Mouse (Mus musculus) hindbrain, embryonic 11.5 days (tissue): ENCODE measurements around the gene Cdon. TPM values are rescaled to one million over a fixed set of nuclear protein-coding genes. Genes with fewer than 3 reads are reported as not detected.
A peak's percentile ranks its signal among the peaks of the same experiment; 100 is the strongest.

Source experiments
- ATAC-seq: fragments of 200-750 bp; cut with Nextera tagmentation; 2 replicates; pipeline ENCODE4 v1.8.0; 2017; ENCODE audit warnings: mild to moderate bottlenecking, moderate TSS enrichment, moderate library complexity; ENCODE audit not compliant: low FRiP score
- DNase-seq: peaks from one replicate; pipeline ENCODE4 v3.0.0-alpha.2; 2015; ENCODE audit warnings: low spot score
- H3K27ac ChIP-seq: fragments of 300-500 bp; sonication (generic); 2 replicates; pipeline ENCODE4 v1.5.1; 2014; ENCODE audit warnings: mild to moderate bottlenecking, low read depth, low read length
- H3K27me3 ChIP-seq: fragments of 300-500 bp; sonication (generic); 2 replicates; pipeline ENCODE4 v1.6.1; 2014; ENCODE audit warnings: mild to moderate bottlenecking, low read length, moderate library complexity, mixed read lengths; ENCODE audit not compliant: control insufficient read depth, insufficient read depth
- H3K36me3 ChIP-seq: fragments of 300-500 bp; sonication (generic); 2 replicates; pipeline ENCODE4 v1.6.1; 2014; ENCODE audit warnings: mild to moderate bottlenecking, low read length, moderate library complexity, mixed read lengths; ENCODE audit not compliant: control insufficient read depth, insufficient read depth
- H3K4me1 ChIP-seq: fragments of 300-500 bp; sonication (generic); replicated peaks from 2 replicates; pipeline ENCODE4 v1.6.1; 2014; ENCODE audit warnings: low read length, mixed read lengths; ENCODE audit not compliant: control insufficient read depth, insufficient read depth
- H3K4me2 ChIP-seq: fragments of 300-500 bp; sonication (generic); replicated peaks from 2 replicates; pipeline ENCODE4 v1.6.1; 2014; ENCODE audit warnings: mild to moderate bottlenecking, low read depth, low read length
- H3K4me3 ChIP-seq: fragments of 300-500 bp; sonication (generic); 2 replicates; pipeline ENCODE4 v1.5.1; 2014; ENCODE audit warnings: low read depth, low read length
- H3K9ac ChIP-seq: fragments of 300-500 bp; sonication (generic); 2 replicates; pipeline ENCODE4 v1.6.1; 2014; ENCODE audit warnings: low read depth, low read length
- H3K9me3 ChIP-seq: fragments of 300-500 bp; sonication (generic); 2 replicates; pipeline ENCODE4 v1.6.1; 2016; ENCODE audit warnings: low read length; ENCODE audit not compliant: control insufficient read depth
- WGBS: fragments of 180-500 bp; shearing (Covaris S2); extraction: QIAGEN DNeasy Blood & Tissue Kit; methylation state at CpG from one replicate; pipeline ENCODE4 v1.1.7; 2014; 5-methylcytosine and 5-hydroxymethylcytosine counted together
- polyA plus RNA-seq: library from polyadenylated mRNA; unstranded; fragments of >200 nt; fragmentation: Nextera tagmentation; extraction: Ambion mirVana; gene quantifications from 2 replicates; pipeline ENCODE4 v1.2.1, GENCODE M21; 2014

The Cdon gene
- polyA plus RNA-seq, 1 experiment from 2014 or later, result 21.9 TPM

DNA sequence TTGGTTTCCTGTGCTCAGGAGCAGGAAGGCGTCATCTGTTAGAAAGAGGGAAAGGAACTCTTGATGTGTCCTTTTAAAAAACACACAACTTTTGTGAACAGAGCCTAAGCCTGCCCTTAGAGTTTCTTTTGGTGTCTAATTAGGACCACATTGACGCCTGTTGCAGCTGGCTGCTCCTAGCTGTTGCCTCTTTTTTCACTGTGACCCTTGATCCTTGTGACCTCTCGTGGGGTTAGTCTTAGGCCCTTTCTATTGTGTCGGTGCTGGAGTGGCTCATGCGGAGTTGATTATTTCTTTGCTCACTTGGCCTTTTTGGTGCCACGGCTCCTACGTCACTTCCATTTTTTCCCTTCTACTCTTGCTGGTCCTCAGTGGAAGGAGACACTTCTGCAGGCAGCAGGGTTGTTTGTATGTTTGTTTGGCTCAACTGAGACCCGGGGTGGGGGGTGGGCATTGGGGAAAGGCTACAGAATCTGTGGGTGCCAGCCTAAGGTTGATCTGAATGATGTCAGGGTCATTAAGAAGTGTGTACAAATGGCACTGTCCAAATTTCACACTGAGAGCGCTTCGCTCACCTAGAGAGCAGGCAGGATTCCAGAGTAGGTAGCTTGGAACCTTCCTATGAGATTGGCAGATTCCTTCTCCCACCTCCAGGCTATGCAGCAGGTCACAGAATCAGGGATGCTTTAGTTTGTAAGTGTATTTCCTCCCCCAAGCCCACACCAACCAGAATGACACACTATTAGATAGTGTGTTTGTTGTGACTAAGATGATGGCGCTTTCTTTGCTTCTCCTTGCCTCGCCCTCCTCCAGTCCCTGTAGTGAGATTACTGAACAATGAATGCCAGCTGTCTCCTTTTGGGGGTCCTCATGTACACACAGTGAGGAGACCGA lies 22.9 kb downstream of the Cdon start:
- 29% methylated on average over 13 of the region's 13 CpGs for WGBS
- H3K27me3 ChIP-seq, result no peaks in the 10 kb centered on the region
- ATAC-seq, result no peak

GRCm38 (mm10) chr9:35444512-35444886 lies 23.6 kb downstream of the Cdon start:
- H3K27me3 ChIP-seq, result no peaks in the 10 kb centered on the region
- H3K36me3 ChIP-seq, result no peaks in the 10 kb centered on the region
- ATAC-seq (peak; percentile 10; the same call in 1 of the 2 replicates), DNase-seq (no peak)
- no peak overlapping the region for H3K4me3 ChIP-seq
- no peak overlapping the region for H3K27ac ChIP-seq
- H3K4me2 ChIP-seq, result no peak overlapping the region
- H3K4me1 ChIP-seq, result no peaks in the 10 kb centered on the region; the same call in none of the 2 replicates
- H3K9me3 ChIP-seq, result no peaks in the 10 kb centered on the region
- 54% methylated on average over 8 of the region's 8 CpGs for WGBS
- H3K9ac ChIP-seq, result no peak overlapping the region

More for the DNA sequence above, 22.9 kb downstream of the Cdon start:
- Histone ChIP-seq H3K4me2 (no peak overlapping the region), H3K27ac (no peak overlapping the region), H3K4me1 (no peaks in the 10 kb centered on the region; the same call in none of the 2 replicates), H3K9me3 (no peaks in the 10 kb centered on the region), H3K4me3 (no peak overlapping the region), H3K36me3 (no peaks in the 10 kb centered on the region), H3K9ac (no peak overlapping the region)
- DNase-seq, result peak; percentile 22

DNA sequence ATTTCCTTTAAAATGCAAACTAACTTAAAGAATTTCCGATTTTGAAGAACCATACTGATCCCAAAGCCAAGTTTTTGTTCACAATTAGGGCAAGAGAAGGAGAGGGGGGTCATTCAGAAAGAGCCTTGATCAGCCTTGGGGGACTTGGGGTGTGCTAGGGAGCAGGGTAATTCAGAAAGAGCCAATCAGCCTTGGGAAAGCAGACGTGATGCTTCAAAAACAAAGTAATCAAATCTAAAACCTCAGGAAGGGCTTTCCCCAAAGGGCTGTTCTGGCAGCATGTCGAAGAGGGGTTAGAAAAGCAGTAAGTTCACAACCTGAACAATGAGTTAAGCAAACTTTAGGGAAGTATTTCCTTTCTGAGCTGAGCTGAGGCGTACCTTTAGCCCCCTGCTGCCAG lies 26.0 kb downstream of the Cdon start:
- Histone ChIP-seq H3K9ac (no peak overlapping the region), H3K27me3 (no peaks in the 10 kb centered on the region), H3K36me3 (no peaks in the 10 kb centered on the region), H3K9me3 (no peaks in the 10 kb centered on the region), H3K4me1 (no peaks in the 10 kb centered on the region; the same call in none of the 2 replicates), H3K27ac (no peak overlapping the region), H3K4me2 (no peak overlapping the region), H3K4me3 (no peak overlapping the region)
- ATAC-seq (no peak), DNase-seq (no peak)
- 60% methylated on average over 4 of the region's 4 CpGs for WGBS

DNA sequence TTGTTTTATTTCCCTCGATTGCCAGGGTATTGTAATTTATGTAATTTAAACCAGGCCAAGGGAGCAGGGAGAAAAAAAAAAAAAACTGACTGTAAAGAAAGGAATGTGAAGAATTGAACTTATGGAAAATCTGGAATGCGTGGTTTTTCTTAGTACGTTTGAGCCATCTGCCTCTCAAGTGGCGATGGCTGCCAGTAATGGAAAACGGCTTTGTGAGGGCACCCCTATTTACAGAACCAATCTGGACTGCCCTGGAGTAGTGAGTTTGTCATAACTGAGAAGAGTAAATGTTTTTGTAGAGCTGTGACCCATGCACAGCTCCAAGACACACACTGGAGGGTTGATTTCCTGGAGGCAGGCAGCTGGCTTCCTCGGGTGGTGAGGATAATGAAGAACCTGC lies 32.4 kb downstream of the Cdon start:
- Histone ChIP-seq H3K4me3 (no peak overlapping the region), H3K9me3 (no peaks in the 10 kb centered on the region), H3K4me1 (no peaks in the 10 kb centered on the region), H3K27me3 (no peaks in the 10 kb centered on the region), H3K4me2 (no peak overlapping the region), H3K36me3 (peaks cover 3% of the 10 kb centered on the region), H3K27ac (no peak overlapping the region), H3K9ac (no peak overlapping the region)
- WGBS, result 77% methylated on average over 6 of the region's 6 CpGs
- DNase-seq (no peak), ATAC-seq (no peak)

DNA sequence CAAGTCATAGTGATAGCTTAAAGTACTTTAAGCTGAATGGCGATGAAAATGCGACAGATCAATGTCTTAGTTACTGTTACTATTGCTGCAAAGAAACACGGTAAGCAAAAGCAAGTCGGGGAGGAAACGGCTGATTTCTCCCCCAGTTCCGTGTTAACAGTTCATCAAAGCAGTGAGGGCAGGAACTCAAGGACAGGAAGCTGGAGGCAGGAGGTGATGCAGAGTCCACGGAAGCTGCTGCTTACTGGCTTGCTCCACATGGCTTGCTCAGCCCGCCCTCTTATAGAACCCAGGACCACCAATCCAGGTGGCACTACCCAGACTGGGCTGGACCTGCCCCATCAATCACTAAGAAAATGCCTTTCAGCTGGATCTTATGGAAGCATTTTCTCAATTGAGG lies 38.7 kb downstream of the Cdon start:
- Histone ChIP-seq H3K4me1 (no peaks in the 10 kb centered on the region), H3K36me3 (peaks cover 3% of the 10 kb centered on the region), H3K9ac (no peak overlapping the region), H3K27ac (no peak overlapping the region), H3K27me3 (no peaks in the 10 kb centered on the region), H3K4me2 (no peak overlapping the region), H3K9me3 (no peaks in the 10 kb centered on the region), H3K4me3 (no peak overlapping the region)
- ATAC-seq (no peak), DNase-seq (no peak)
- 87% methylated on average over 8 of the region's 8 CpGs for WGBS

DNA sequence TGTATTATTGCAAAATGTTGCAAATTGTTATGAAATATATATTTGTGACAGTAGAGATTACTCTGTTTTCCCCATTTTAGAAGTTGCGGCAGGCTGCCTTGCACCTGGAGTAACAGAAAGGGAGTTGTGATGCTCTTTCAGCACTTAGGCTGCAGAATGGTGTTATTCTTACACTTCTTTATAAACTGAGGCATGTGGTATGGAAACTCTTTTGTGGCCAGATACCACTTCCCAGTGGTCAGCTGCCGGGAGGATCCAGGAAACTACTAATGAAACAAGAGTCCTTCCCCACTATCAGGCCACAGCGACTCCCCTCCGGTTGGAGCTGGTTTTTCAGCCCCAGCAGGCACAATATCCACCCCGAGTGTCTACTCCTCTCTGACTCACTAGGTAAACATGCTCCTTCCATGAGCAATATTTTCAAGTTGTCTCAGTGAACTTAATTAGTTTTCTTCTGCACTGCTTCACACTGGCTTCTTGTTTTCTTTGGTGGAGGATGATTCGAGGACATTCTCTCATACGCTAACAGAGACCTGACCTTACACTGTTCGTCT lies 46.4 kb downstream of the Cdon start:
- no peak overlapping the region for H3K4me2 ChIP-seq
- H3K9ac ChIP-seq, result no peak overlapping the region
- H3K36me3 ChIP-seq, result no peaks in the 10 kb centered on the region
- ATAC-seq, result no peak
- no peak for DNase-seq
- no peak overlapping the region for H3K4me3 ChIP-seq
- no peak overlapping the region for H3K27ac ChIP-seq
- no peaks in the 10 kb centered on the region for H3K27me3 ChIP-seq
- H3K9me3 ChIP-seq, result no peaks in the 10 kb centered on the region
- WGBS, result 76% methylated on average over 8 of the region's 8 CpGs
- H3K4me1 ChIP-seq, result no peaks in the 10 kb centered on the region

GRCm38 (mm10) chr9:35468913-35469312 lies 48.0 kb downstream of the Cdon start:
- no peak for ATAC-seq
- H3K27me3 ChIP-seq, result no peaks in the 10 kb centered on the region
- no peaks in the 10 kb centered on the region for H3K4me1 ChIP-seq
- H3K9me3 ChIP-seq, result no peaks in the 10 kb centered on the region
- H3K27ac ChIP-seq, result no peak overlapping the region
- no peak overlapping the region for H3K4me2 ChIP-seq
- no peak for DNase-seq
- H3K36me3 ChIP-seq, result no peaks in the 10 kb centered on the region
- H3K4me3 ChIP-seq, result no peak overlapping the region
- no peak overlapping the region for H3K9ac ChIP-seq

- H3K4me1 ChIP-seq, result no peaks in the 10 kb centered on the region
- DNase-seq, result no peak
- H3K27ac ChIP-seq, result no peak overlapping the region
- H3K27me3 ChIP-seq, result no peaks in the 10 kb centered on the region
- no peak overlapping the region for H3K4me2 ChIP-seq
- no peak overlapping the region for H3K9ac ChIP-seq
- ATAC-seq, result no peak
- H3K9me3 ChIP-seq, result no peaks in the 10 kb centered on the region
- H3K36me3 ChIP-seq, result 0 out of 2 replicates have a peak, but pooled peaks cover 5% of the 10 kb centered on the region
- WGBS, result 89% methylated on average over 10 of the region's 10 CpGs
- H3K4me3 ChIP-seq, result no peak overlapping the region
These were observed 53.3 kb downstream of the Cdon start for GRCm38 (mm10) chr9:35474104-35474724.
